Mouse (Mus musculus): ENCODE results near the gene Rhoj. TPM values are rescaled to one million over a fixed set of nuclear protein-coding genes. Genes with fewer than 3 reads are reported as not detected.
A peak's percentile ranks its signal among the peaks of the same experiment; 100 is the strongest.

Gene Rhoj
- polyA plus RNA-seq, 1 experiment, result 0.08 TPM

GRCm38 (mm10) chr12:75292939-75293338, 15.2 kb upstream of the Rhoj start:
- no peaks in the 10 kb centered on the region for H3K4me1 ChIP-seq (ENCODE audit: control insufficient read depth)
- no peaks in the 10 kb centered on the region for H3K27me3 ChIP-seq (ENCODE audit: control insufficient read depth)
- no peak for TF ChIP-seq GATA1 (IDR thresholded peaks at IDR 0.05; ENCODE audit: low read length)
- no peak for TF ChIP-seq TAL1 (IDR thresholded peaks at IDR 0.05; ENCODE audit: low read length)
- H3K9me3 ChIP-seq (ENCODE audit: control insufficient read depth, low read length), result no peaks in the 10 kb centered on the region
- no peaks in the 10 kb centered on the region for H3K36me3 ChIP-seq (ENCODE audit: control insufficient read depth)
- no peak overlapping the region for H3K4me3 ChIP-seq (replicated peaks)

GRCm38 (mm10) chr12:75299865-75300264, 8.3 kb upstream of the Rhoj start:
- no peaks in the 10 kb centered on the region for H3K4me1 ChIP-seq (ENCODE audit: control insufficient read depth)
- no peak overlapping the region for H3K4me3 ChIP-seq (replicated peaks)
- TF ChIP-seq GATA1 (IDR thresholded peaks at IDR 0.05; ENCODE audit: low read length) (no peak), TAL1 (IDR thresholded peaks at IDR 0.05; ENCODE audit: low read length) (no peak)
- H3K36me3 ChIP-seq (ENCODE audit: control insufficient read depth), result no peaks in the 10 kb centered on the region
- no peaks in the 10 kb centered on the region for H3K9me3 ChIP-seq (ENCODE audit: control insufficient read depth, low read length)
- no peaks in the 10 kb centered on the region for H3K27me3 ChIP-seq (ENCODE audit: control insufficient read depth)

GRCm38 (mm10) chr12:75304132-75304531, 4.0 kb upstream of the Rhoj start:
- TF ChIP-seq GATA1 (IDR thresholded peaks at IDR 0.05; ENCODE audit: low read length) (no peak), TAL1 (IDR thresholded peaks at IDR 0.05; ENCODE audit: low read length) (no peak)
- Histone ChIP-seq H3K27me3 (ENCODE audit: control insufficient read depth) (peaks cover 29% of the 10 kb centered on the region), H3K9me3 (ENCODE audit: control insufficient read depth, low read length) (no peaks in the 10 kb centered on the region), H3K4me3 (replicated peaks) (no peak overlapping the region), H3K36me3 (ENCODE audit: control insufficient read depth) (no peaks in the 10 kb centered on the region), H3K4me1 (ENCODE audit: control insufficient read depth) (no peaks in the 10 kb centered on the region)

GRCm38 (mm10) chr12:75309756-75310155, 1.6 kb downstream of the Rhoj start:
- H3K9me3 ChIP-seq (ENCODE audit: control insufficient read depth, low read length), result no peaks in the 10 kb centered on the region
- H3K27me3 ChIP-seq (ENCODE audit: control insufficient read depth), result peaks cover 49% of the 10 kb centered on the region
- no peak overlapping the region for H3K4me3 ChIP-seq (replicated peaks)
- no peaks in the 10 kb centered on the region for H3K4me1 ChIP-seq (ENCODE audit: control insufficient read depth)
- TF ChIP-seq GATA1 (IDR thresholded peaks at IDR 0.05; ENCODE audit: low read length) (no peak), TAL1 (IDR thresholded peaks at IDR 0.05; ENCODE audit: low read length) (no peak)
- H3K36me3 ChIP-seq (ENCODE audit: control insufficient read depth), result no peaks in the 10 kb centered on the region

- H3K36me3 ChIP-seq (ENCODE audit: control insufficient read depth), result no peaks in the 10 kb centered on the region
- H3K9me3 ChIP-seq (ENCODE audit: control insufficient read depth, low read length), result no peaks in the 10 kb centered on the region
- no peak for TF ChIP-seq GATA1 (IDR thresholded peaks at IDR 0.05; ENCODE audit: low read length)
- no peak for TF ChIP-seq TAL1 (IDR thresholded peaks at IDR 0.05; ENCODE audit: low read length)
- H3K27me3 ChIP-seq (ENCODE audit: control insufficient read depth), result peaks cover 49% of the 10 kb centered on the region
- no peak overlapping the region for H3K4me3 ChIP-seq (replicated peaks)
- H3K4me1 ChIP-seq (ENCODE audit: control insufficient read depth), result no peaks in the 10 kb centered on the region
Measured at GRCm38 (mm10) chr12:75310766-75311165, 2.6 kb downstream of the Rhoj start.

- no peaks in the 10 kb centered on the region for H3K36me3 ChIP-seq (ENCODE audit: control insufficient read depth)
- TF ChIP-seq GATA1 (IDR thresholded peaks at IDR 0.05; ENCODE audit: low read length), result no peak
- no peak for TF ChIP-seq TAL1 (IDR thresholded peaks at IDR 0.05; ENCODE audit: low read length)
- H3K4me1 ChIP-seq (ENCODE audit: control insufficient read depth), result no peaks in the 10 kb centered on the region
- H3K9me3 ChIP-seq (ENCODE audit: control insufficient read depth, low read length), result no peaks in the 10 kb centered on the region
- H3K27me3 ChIP-seq (ENCODE audit: control insufficient read depth), result peaks cover 41% of the 10 kb centered on the region
- H3K4me3 ChIP-seq (replicated peaks), result no peak overlapping the region
Measured at GRCm38 (mm10) chr12:75311879-75312278, 3.8 kb downstream of the Rhoj start.

GRCm38 (mm10) chr12:75313992-75314391, 5.9 kb downstream of the Rhoj start:
- TF ChIP-seq GATA1 (IDR thresholded peaks at IDR 0.05; ENCODE audit: low read length) (no peak), TAL1 (IDR thresholded peaks at IDR 0.05; ENCODE audit: low read length) (no peak)
- H3K4me3 ChIP-seq (replicated peaks), result no peak overlapping the region
- H3K27me3 ChIP-seq (ENCODE audit: control insufficient read depth), result peaks cover 21% of the 10 kb centered on the region
- no peaks in the 10 kb centered on the region for H3K36me3 ChIP-seq (ENCODE audit: control insufficient read depth)
- H3K9me3 ChIP-seq (ENCODE audit: control insufficient read depth, low read length), result no peaks in the 10 kb centered on the region
- no peaks in the 10 kb centered on the region for H3K4me1 ChIP-seq (ENCODE audit: control insufficient read depth)

GRCm38 (mm10) chr12:75315851-75316250, 7.7 kb downstream of the Rhoj start:
- Histone ChIP-seq H3K4me1 (ENCODE audit: control insufficient read depth) (peaks cover 9% of the 10 kb centered on the region), H3K27me3 (ENCODE audit: control insufficient read depth) (peaks cover 3% of the 10 kb centered on the region), H3K36me3 (ENCODE audit: control insufficient read depth) (no peaks in the 10 kb centered on the region), H3K4me3 (replicated peaks) (no peak overlapping the region), H3K9me3 (ENCODE audit: control insufficient read depth, low read length) (no peaks in the 10 kb centered on the region)
- TF ChIP-seq TAL1 (IDR thresholded peaks at IDR 0.05; ENCODE audit: low read length), result no peak
- TF ChIP-seq GATA1 (IDR thresholded peaks at IDR 0.05; ENCODE audit: low read length), result no peak

GRCm38 (mm10) chr12:75320441-75320925, 12.4 kb downstream of the Rhoj start:
- H3K4me3 ChIP-seq (replicated peaks), result peak overlapping the region; percentile 49
- no peaks in the 10 kb centered on the region for H3K9me3 ChIP-seq (ENCODE audit: control insufficient read depth, low read length)
- H3K4me1 ChIP-seq (ENCODE audit: control insufficient read depth), result peaks cover 17% of the 10 kb centered on the region
- TF ChIP-seq TAL1 (IDR thresholded peaks at IDR 0.05; ENCODE audit: low read length) (no peak), GATA1 (IDR thresholded peaks at IDR 0.05; ENCODE audit: low read length) (no peak; the same call in 1 of the 2 replicates)
- H3K36me3 ChIP-seq (ENCODE audit: control insufficient read depth), result no peaks in the 10 kb centered on the region
- no peaks in the 10 kb centered on the region for H3K27me3 ChIP-seq (ENCODE audit: control insufficient read depth)

- H3K27me3 ChIP-seq (ENCODE audit: control insufficient read depth), result no peaks in the 10 kb centered on the region
- TF ChIP-seq TAL1 (IDR thresholded peaks at IDR 0.05; ENCODE audit: low read length), result no peak
- no peak for TF ChIP-seq GATA1 (IDR thresholded peaks at IDR 0.05; ENCODE audit: low read length)
- H3K4me3 ChIP-seq (replicated peaks), result no peak overlapping the region
Measured at GRCm38 (mm10) chr12:75321189-75321588, 13.1 kb downstream of the Rhoj start.

More at GRCm38 (mm10) chr12:75321189-75321588, 13.1 kb downstream of the Rhoj start:
- no peaks in the 10 kb centered on the region for H3K36me3 ChIP-seq (ENCODE audit: control insufficient read depth)
- H3K9me3 ChIP-seq (ENCODE audit: control insufficient read depth, low read length), result no peaks in the 10 kb centered on the region
- peaks cover 17% of the 10 kb centered on the region for H3K4me1 ChIP-seq (ENCODE audit: control insufficient read depth)

Measured in erythroblast, embryonic 14.5 days (primary cell).